Mouse (Mus musculus): ENCODE measurements at regions not wholly inside any gene's neighbourhood (a gene's known extent, or its start where the extent isn't known, plus 50 kb on each side); places are given as distances from the start of the nearest gene placed in this dataset.
A peak's percentile ranks its signal among the peaks of the same experiment; 100 is the strongest.

DNA sequence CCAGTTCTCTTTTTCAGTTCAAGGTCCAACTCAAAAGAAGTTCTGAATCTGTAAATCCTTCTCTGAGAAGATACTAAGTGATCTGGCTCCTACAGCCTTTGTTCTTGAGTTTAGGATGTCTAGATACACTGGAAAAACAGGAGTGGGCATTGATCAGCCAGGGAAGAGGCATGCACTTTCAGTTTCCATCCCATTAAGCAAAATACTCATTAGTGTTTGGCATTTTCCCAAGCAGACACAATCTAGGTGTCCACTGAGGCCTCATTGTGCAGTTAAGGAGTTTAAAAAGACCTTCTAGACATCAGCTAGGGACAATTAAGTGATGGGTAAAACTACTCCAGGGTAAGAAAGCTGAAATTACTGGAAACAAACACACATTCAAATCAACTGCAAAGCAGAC, 74.3 kb upstream of the Zfp770 start:
- Histone ChIP-seq H3K79me2 (replicated peaks; ENCODE audit: control insufficient read depth, extremely low read depth, insufficient read depth, poor library complexity, severe bottlenecking) (no peaks in the 10 kb centered on the region), H3K36me3 (replicated peaks in 1 of 2; ENCODE audit: control insufficient read depth in 1 of 2, insufficient read depth in 1 of 2, low read length in 1 of 2) (no peaks in the 10 kb centered on the region), H3K27me3 (replicated peaks) (no peaks in the 10 kb centered on the region), H3K27ac (ENCODE audit: insufficient read depth, low read depth) (no peak overlapping the region), H3K4me3 (replicated peaks in 1 of 3; ENCODE audit: low read depth in 2 of 3, low read length in 2 of 3, poor library complexity in 1 of 3) (no peak overlapping the region), H3K9ac (ENCODE audit: insufficient read depth, low read depth) (no peak overlapping the region), H3K4me2 (ENCODE audit: insufficient read depth, low read depth, poor library complexity, severe bottlenecking) (no peak overlapping the region), H3K9me3 (replicated peaks; ENCODE audit: low read length) (no peaks in the 10 kb centered on the region), H3K4me1 (ENCODE audit: control insufficient read depth in 1 of 2, insufficient read depth in 2 of 2) (no peaks in the 10 kb centered on the region; a peak in 1 of 4 replicates)
- dilution Hi-C loops (cut with MboI; ENCODE audit: extremely low pct_ligation_motif_present, extremely low pct_unique_long_range_greater_than_20kb, low sequenced_read_pairs): no loop called here
- no peak for TF ChIP-seq GABPA (IDR thresholded peaks at IDR 0.05; ENCODE audit: insufficient replicate concordance, low read depth, low read length)
- TF ChIP-seq JUN (IDR thresholded peaks at IDR 0.05; ENCODE audit: insufficient read depth, low read depth, low read length): no peak
- TF ChIP-seq MAX (IDR thresholded peaks at IDR 0.05; ENCODE audit: low read length): no peak
- no peak for TF ChIP-seq MEF2A (IDR thresholded peaks at IDR 0.05; ENCODE audit: borderline replicate concordance, low read depth, low read length)
- no peak for TF ChIP-seq MAZ (IDR thresholded peaks at IDR 0.05; ENCODE audit: low read depth, low read length)
- no peak for TF ChIP-seq ZMIZ1 (IDR thresholded peaks at IDR 0.05; ENCODE audit: low read depth, low read length)
- TF ChIP-seq SIN3A (IDR thresholded peaks at IDR 0.05; ENCODE audit: low read length): no peak
- no peak for TF ChIP-seq EP300 (IDR thresholded peaks at IDR 0.05; ENCODE audit: low read length)
- no peak for TF ChIP-seq USF2 (conservative IDR thresholded peaks at IDR 0.05; ENCODE audit: low read depth, low read length)
- TF ChIP-seq ETS1 (conservative IDR thresholded peaks at IDR 0.05; ENCODE audit: low read depth, low read length): no peak
- no peak for TF ChIP-seq CTCF (conservative IDR thresholded peaks at IDR 0.05 in 1 of 2, IDR thresholded peaks at IDR 0.05 in 1 of 2; ENCODE audit: low read depth in 2 of 2, low read length in 2 of 2)
- TF ChIP-seq BHLHE40 (IDR thresholded peaks at IDR 0.05; ENCODE audit: low read depth, low read length): no peak
- no peak for TF ChIP-seq MAFK (IDR thresholded peaks at IDR 0.05; ENCODE audit: insufficient replicate concordance, low read length)
- no peak for TF ChIP-seq ZKSCAN1 (IDR thresholded peaks at IDR 0.05; ENCODE audit: borderline replicate concordance, low read depth, low read length)
- TF ChIP-seq TBP (conservative IDR thresholded peaks at IDR 0.05; ENCODE audit: low read depth, low read length): no peak
- in situ Hi-C loops (cut with MboI; ENCODE audit: low pct_ligation_motif_present, low pct_unique_long_range_greater_than_20kb, low sequenced_read_pairs): no loop called here
- DNase-seq (ENCODE audit: extremely low read depth): no peak

DNA sequence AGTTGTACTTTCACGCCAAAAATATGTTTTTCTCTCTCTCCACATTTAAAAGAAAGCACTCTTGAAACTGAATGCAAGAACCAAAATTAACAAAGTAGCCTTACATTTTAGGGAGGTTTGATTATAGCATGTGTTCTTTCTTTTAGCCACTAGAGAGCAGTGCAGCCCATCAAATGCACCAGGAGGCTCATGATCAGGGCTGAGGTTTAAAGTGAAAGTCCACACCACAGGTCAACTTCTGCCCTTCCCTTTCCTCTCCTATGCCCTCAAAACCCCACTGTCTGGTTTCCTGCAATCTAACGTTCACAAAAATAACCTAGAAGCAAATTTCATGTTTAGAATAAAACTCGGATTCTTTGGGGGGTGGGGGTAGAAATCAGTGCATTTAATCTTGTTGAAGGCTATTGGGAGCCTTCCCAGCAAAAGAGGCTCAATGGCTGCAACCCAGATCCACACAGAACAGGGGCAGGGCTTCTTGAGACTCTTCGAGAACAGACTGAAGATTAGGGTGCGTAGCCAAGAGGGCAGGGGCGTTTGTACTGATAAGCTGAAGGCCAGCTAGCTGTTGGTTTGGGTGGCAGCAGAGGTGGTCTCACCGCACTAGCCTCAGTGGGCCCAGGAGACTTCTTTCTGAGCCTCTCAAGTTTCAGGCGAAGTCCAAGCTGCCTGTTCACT, 59.3 kb upstream of the Zfp770 start:
- DNase-seq (ENCODE audit: extremely low read depth): peak; percentile 79
- Histone ChIP-seq H3K27me3 (replicated peaks) (no peaks in the 10 kb centered on the region), H3K4me2 (ENCODE audit: insufficient read depth, low read depth, poor library complexity, severe bottlenecking) (peak overlapping the region; percentile 91), H3K27ac (ENCODE audit: insufficient read depth, low read depth) (no peak overlapping the region), H3K36me3 (replicated peaks in 1 of 2; ENCODE audit: control insufficient read depth in 1 of 2, insufficient read depth in 1 of 2, low read length in 1 of 2) (no peaks in the 10 kb centered on the region), H3K79me2 (replicated peaks; ENCODE audit: control insufficient read depth, extremely low read depth, insufficient read depth, poor library complexity, severe bottlenecking) (no peaks in the 10 kb centered on the region), H3K4me1 (ENCODE audit: control insufficient read depth in 1 of 2, insufficient read depth in 2 of 2) (peaks cover 3 to 6% of the 10 kb centered on the region in 2 experiments; a peak in 3 of 4 replicates), H3K9ac (ENCODE audit: insufficient read depth, low read depth) (peak overlapping the region; percentile 9), H3K4me3 (replicated peaks in 1 of 3; ENCODE audit: low read depth in 2 of 3, low read length in 2 of 3, poor library complexity in 1 of 3) (peak overlapping the region in 1 of 3 experiments; percentile 33), H3K9me3 (replicated peaks; ENCODE audit: low read length) (no peaks in the 10 kb centered on the region)
- dilution Hi-C loops (cut with MboI; ENCODE audit: extremely low pct_ligation_motif_present, extremely low pct_unique_long_range_greater_than_20kb, low sequenced_read_pairs) (no loop called here), in situ Hi-C loops (cut with MboI; ENCODE audit: low pct_ligation_motif_present, low pct_unique_long_range_greater_than_20kb, low sequenced_read_pairs) (no loop called here)
- TF ChIP-seq MYC (IDR thresholded peaks at IDR 0.05; ENCODE audit: low read depth, low read length) (peak; percentile 80), ZKSCAN1 (IDR thresholded peaks at IDR 0.05; ENCODE audit: borderline replicate concordance, low read depth, low read length) (no peak), KAT2A (IDR thresholded peaks at IDR 0.05; ENCODE audit: insufficient replicate concordance, low read length) (no peak), EP300 (IDR thresholded peaks at IDR 0.05; ENCODE audit: low read length) (no peak), POLR2AphosphoS2 (IDR thresholded peaks at IDR 0.05; ENCODE audit: low read depth, low read length) (no peak), ZNF384 (IDR thresholded peaks at IDR 0.05; ENCODE audit: low read depth, low read length) (no peak), TBP (conservative IDR thresholded peaks at IDR 0.05; ENCODE audit: low read depth, low read length) (0 out of 2 replicates have a peak, but pooled peaks have one; percentile 20), NELFE (IDR thresholded peaks at IDR 0.05; ENCODE audit: low read depth, low read length) (no peak), NRF1 (IDR thresholded peaks at IDR 0.05; ENCODE audit: low read depth, low read length) (no peak), BHLHE40 (IDR thresholded peaks at IDR 0.05; ENCODE audit: low read depth, low read length) (no peak), ELF1 (IDR thresholded peaks at IDR 0.05; ENCODE audit: low read depth, low read length) (no peak), USF2 (conservative IDR thresholded peaks at IDR 0.05; ENCODE audit: low read depth, low read length) (no peak), JUND (conservative IDR thresholded peaks at IDR 0.05; ENCODE audit: low read depth, low read length) (0 out of 2 replicates have a peak, but pooled peaks have one; percentile 19), RAD21 (IDR thresholded peaks at IDR 0.05; ENCODE audit: low read depth, low read length) (peak; percentile 100), IRF4 (IDR thresholded peaks at IDR 0.05; ENCODE audit: low read depth, low read length) (peak; percentile 51; the same call in 1 of the 2 replicates), CTCF (conservative IDR thresholded peaks at IDR 0.05 in 1 of 2, IDR thresholded peaks at IDR 0.05 in 1 of 2; ENCODE audit: low read depth in 2 of 2, low read length in 2 of 2) (peak; percentile 67 to 91), SIN3A (IDR thresholded peaks at IDR 0.05; ENCODE audit: low read length) (no peak), MEF2A (IDR thresholded peaks at IDR 0.05; ENCODE audit: borderline replicate concordance, low read depth, low read length) (no peak), SMC3 (IDR thresholded peaks at IDR 0.05; ENCODE audit: low read depth, low read length) (peak; percentile 78), MAX (IDR thresholded peaks at IDR 0.05; ENCODE audit: low read length) (peak; percentile 75), JUN (IDR thresholded peaks at IDR 0.05; ENCODE audit: insufficient read depth, low read depth, low read length) (no peak), UBTF (IDR thresholded peaks at IDR 0.05; ENCODE audit: low read depth, low read length) (no peak), PAX5 (IDR thresholded peaks at IDR 0.05; ENCODE audit: low read length) (no peak), GABPA (IDR thresholded peaks at IDR 0.05; ENCODE audit: insufficient replicate concordance, low read depth, low read length) (no peak), ZMIZ1 (IDR thresholded peaks at IDR 0.05; ENCODE audit: low read depth, low read length) (no peak), MXI1 (IDR thresholded peaks at IDR 0.05; ENCODE audit: low read depth, low read length) (no peak)

Data from CH12.LX (cell line).